Mouse (Mus musculus) testis, adult 2 months (tissue): Measurements from ENCODE around the gene Fam174b.

Experiments used
- CTCF ChIP-seq: fragments of 200-500 bp; IDR thresholded peaks from 2 replicates; pipeline ENCODE4 v1.5.1; 2012; ENCODE audit warnings: low read depth, mild to moderate bottlenecking, inconsistent platforms, low read length, moderate library complexity; ENCODE audit not compliant: control insufficient read depth, insufficient read depth, insufficient replicate concordance
- POLR2A ChIP-seq: fragments of 200-500 bp; IDR thresholded peaks from 2 replicates; pipeline ENCODE4 v1.6.1; 2012; ENCODE audit warnings: low read depth, mild to moderate bottlenecking, inconsistent platforms, low read length, moderate library complexity; ENCODE audit not compliant: control insufficient read depth

DNA sequence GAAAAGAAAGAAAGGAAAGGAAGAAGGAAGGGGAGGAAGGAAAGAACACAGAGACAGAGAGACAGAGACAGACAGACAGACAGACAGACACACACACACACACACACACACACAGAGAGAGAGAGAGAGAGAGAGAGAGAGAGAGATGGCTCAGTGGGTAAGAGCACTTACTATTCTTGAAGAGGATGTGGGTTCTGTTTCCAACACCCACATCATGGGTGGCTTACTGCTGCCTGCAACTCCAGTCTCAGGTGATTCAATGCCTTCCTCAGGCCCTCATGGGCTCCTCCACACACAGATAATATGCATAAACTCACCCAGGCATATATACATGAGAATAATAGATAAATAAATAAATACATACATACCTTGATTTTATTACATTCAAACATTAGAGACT, 35.8 kb upstream of the Fam174b start:
- TF ChIP-seq CTCF, result no peak
- no peak for TF ChIP-seq POLR2A
